Comparison of ENCODE assay signal across 25 mouse cellular contexts in the genomic region with DNA sequence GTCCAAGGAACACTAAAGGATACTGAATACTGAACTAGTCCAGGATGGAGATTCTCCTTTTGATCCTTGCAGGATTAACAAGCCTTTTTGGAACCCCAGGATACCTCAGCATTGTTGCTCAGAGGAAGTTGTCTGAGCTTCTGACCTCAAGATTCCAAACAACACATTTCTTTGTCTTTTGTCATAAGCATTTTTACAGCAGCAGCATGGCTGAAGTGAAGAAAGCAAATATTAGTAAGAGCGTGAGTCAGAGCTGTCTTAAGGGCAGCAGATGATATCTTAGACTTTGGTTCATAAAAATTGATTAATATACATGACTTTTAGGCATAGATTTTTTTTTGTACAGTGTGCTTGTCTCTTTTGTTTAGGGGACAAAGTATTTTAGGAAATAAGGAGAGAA. TPM values are rescaled to one million over a fixed set of nuclear protein-coding genes. Genes with fewer than 3 reads are reported as not detected.
DNase-seq lines count a peak whose midpoint lies in the region; TF ChIP-seq lines count a peak whose summit lies in the region.
"Had no signal": no experiment of that assay in that cellular context is flagged by ENCODE, and none has a peak within 500 bp of the region (broad histone marks: within the 10 kb centered on the region; RNA-seq: fewer than 3 reads in every experiment).

No protein-coding gene starts in this region.

- no peaks in the 10 kb centered on the region for H3K79me2 ChIP-seq in C2C12 (ENCODE audit: control insufficient read depth, insufficient read depth)

- no peak for TF ChIP-seq CTCF in layer of hippocampus, adult 2 months (conservative IDR thresholded peaks at IDR 0.05)
- TF ChIP-seq CTCF in C2C12 (IDR thresholded peaks at IDR 0.05; ENCODE audit: control insufficient read depth, insufficient read depth, insufficient read length) = no peak
- no peak for TF ChIP-seq CTCF in embryonic fibroblast, embryonic 13.5 days (IDR thresholded peaks at IDR 0.05; ENCODE audit: borderline replicate concordance, insufficient read depth, low read length)
- TF ChIP-seq CTCF in kidney, adult 2 months (conservative IDR thresholded peaks at IDR 0.05; ENCODE audit: insufficient read depth, insufficient read length, low read depth, low read length) = no peak

- no peak for TF ChIP-seq POLR2A in embryonic fibroblast, embryonic 13.5 days (IDR thresholded peaks at IDR 0.05; ENCODE audit: low read depth, low read length)
- no peak for TF ChIP-seq POLR2A in kidney, adult 2 months (IDR thresholded peaks at IDR 0.05; ENCODE audit: low read depth, low read length)

- peaks cover 2% of the 10 kb centered on the region for H3K4me1 ChIP-seq in embryonic fibroblast, embryonic 13.5 days (ENCODE audit: control insufficient read depth, insufficient read depth, low read length)
- no peaks in the 10 kb centered on the region for H3K4me1 ChIP-seq in kidney, adult 2 months (ENCODE audit: control insufficient read depth, insufficient read depth, low read length)
- H3K4me1 ChIP-seq: embryonic facial prominence, embryonic 13.5 days; embryonic facial prominence, embryonic 15.5 days; forebrain, embryonic 13.5 days; forebrain, embryonic 15.5 days had no signal

- H3K79me3 ChIP-seq in C2C12 (ENCODE audit: low read depth) = no peaks in the 10 kb centered on the region

- no peak overlapping the region for H3K4me3 ChIP-seq in layer of hippocampus, adult 2 months
- no peak overlapping the region for H3K4me3 ChIP-seq in C2C12 (ENCODE audit: insufficient read depth, poor library complexity, severe bottlenecking)
- H3K4me3 ChIP-seq in embryonic fibroblast, embryonic 13.5 days (ENCODE audit: insufficient read depth, low read length) = no peak overlapping the region
- H3K4me3 ChIP-seq in kidney, adult 2 months (ENCODE audit: insufficient read depth, low read depth, low read length) = no peak overlapping the region
- H3K4me3 ChIP-seq: embryonic facial prominence, embryonic 13.5 days; embryonic facial prominence, embryonic 15.5 days; forebrain, embryonic 13.5 days; forebrain, embryonic 15.5 days had no signal

- no peak overlapping the region for H3ac ChIP-seq in C2C12 (ENCODE audit: control insufficient read depth, insufficient read length, low read depth)

- H3K36me3 ChIP-seq in C2C12 (ENCODE audit: control insufficient read depth, insufficient read depth) = no peaks in the 10 kb centered on the region
- no peaks in the 10 kb centered on the region for H3K36me3 ChIP-seq in kidney, adult 2 months (ENCODE audit: control insufficient read depth, insufficient read depth, low read length)
- H3K36me3 ChIP-seq: embryonic facial prominence, embryonic 13.5 days; embryonic facial prominence, embryonic 15.5 days; forebrain, embryonic 15.5 days had no signal

- WGBS in kidney, adult 2 months = 65% methylated on average over 1 of the region's 1 CpGs

- H3K27me3 ChIP-seq in C2C12 (ENCODE audit: control insufficient read depth, insufficient read depth, insufficient read length) = no peaks in the 10 kb centered on the region
- H3K27me3 ChIP-seq in kidney, adult 2 months (replicated peaks; ENCODE audit: control insufficient read depth, insufficient read depth, low read length) = no peaks in the 10 kb centered on the region
- H3K27me3 ChIP-seq: embryonic facial prominence, embryonic 13.5 days; embryonic facial prominence, embryonic 15.5 days; forebrain, embryonic 13.5 days; forebrain, embryonic 15.5 days had no signal

- no peak for DNase-seq in layer of hippocampus, adult 2 months (ENCODE audit: low spot score in 2 of 2)
- DNase-seq in layer of hippocampus, postnatal 25 days (ENCODE audit: extremely low spot score in 1 of 2, low spot score in 1 of 2) = no peak
- DNase-seq in 3134 (ENCODE audit: extremely low read depth, insufficient read length, low spot score) = peak; percentile 24
- DNase-seq in kidney, adult 2 months = no peak
- DNase-seq in ovary, postnatal 10 days (ENCODE audit: low spot score) = no peak
- no peak for DNase-seq in urinary bladder, postnatal 36 days (ENCODE audit: low spot score in 2 of 2)
- DNase-seq: adrenal gland, adult 2 months; adrenal gland, postnatal 10 days; adrenal gland, postnatal 25 days; B cell, adult 2 months; cerebellum, adult 11 months; cerebellum, adult 18-20 months; cerebellum, adult 8-10 months; cerebellum, adult 9-11 months; cerebellum, postnatal 14 days; cerebellum, postnatal 36 days; embryo, embryonic 11 days; forebrain, postnatal 0 days had no signal

- peak overlapping the region; percentile 63 for H3K27ac ChIP-seq in layer of hippocampus, adult 2 months
- peak overlapping the region; percentile 84 for H3K27ac ChIP-seq in embryonic fibroblast, embryonic 13.5 days (ENCODE audit: insufficient read depth, low read length)
- no peak overlapping the region for H3K27ac ChIP-seq in kidney, adult 2 months (ENCODE audit: insufficient read depth, low read depth, low read length)
- H3K27ac ChIP-seq: embryonic facial prominence, embryonic 13.5 days; embryonic facial prominence, embryonic 15.5 days; forebrain, embryonic 13.5 days; forebrain, embryonic 15.5 days had no signal

TF ChIP-seq in C2C12, 6 proteins besides CTCF, POLR2A, EP300 and RAD21:
- TF ChIP-seq MYOD1 (IDR thresholded peaks at IDR 0.05; ENCODE audit: control insufficient read depth, insufficient read length, low read depth) = no peak
- TF ChIP-seq USF1 (IDR thresholded peaks at IDR 0.05; ENCODE audit: low read depth) = no peak
- peak; percentile 93 for TF ChIP-seq FOSL1 (IDR thresholded peaks at IDR 0.05; ENCODE audit: insufficient read depth, low read length, poor library complexity, severe bottlenecking)
- TF ChIP-seq MAX (IDR thresholded peaks at IDR 0.05) = peak; percentile 27
- no peak for TF ChIP-seq MYOG (IDR thresholded peaks at IDR 0.05; ENCODE audit: control insufficient read depth, extremely low read depth, insufficient read length)
- TF ChIP-seq CEBPB (IDR thresholded peaks at IDR 0.05; ENCODE audit: low read depth) = no peak

RNA-seq across cellular contexts. Expression of a gene that starts 27.8 kb away (rescaled TPM):
- total RNA-seq in layer of hippocampus, adult 2 months (2021) = 10 to 100 TPM; 42.9 to 45.4 TPM
- 10 to 100 TPM; 44.7 to 49.5 TPM for total RNA-seq in layer of hippocampus, postnatal 25 days (2021)
- 0.01 TPM for polyA plus RNA-seq in C2C12 (2012; fragmentation: generic; extraction: Trizol)
- 0.12 TPM in 1 of 2 replicates, not detected in the other for polyA plus RNA-seq in embryonic fibroblast, embryonic 13.5 days (2011; ENCODE audit: insufficient read length, low read depth, missing spikeins)
- polyA plus RNA-seq in kidney, adult 2 months (2012; rRNA removed) = 0.67 and 1.6 TPM in 2 replicates
- total RNA-seq: MEL had no signal
